Mouse (Mus musculus) duodenum, adult 2 months (tissue): ENCODE results near the gene Olfr1491. TPM values are rescaled to one million over a fixed set of nuclear protein-coding genes. Genes with fewer than 3 reads are reported as not detected.

Experiments used
- polyA plus RNA-seq: library from polyadenylated mRNA; depleted of rRNA; stranded (reverse); fragments of >200 nt; gene quantifications from 2 replicates; pipeline ENCODE4 v1.2.3, GENCODE M21; 2012; ENCODE audit warnings: low replicate concordance; rRNA removed

Gene Olfr1491
- not detected in 2 replicates for polyA plus RNA-seq

GRCm38 (mm10) chr19:13696968-13697367 lies at the start of gene Olfr1491:
Gene Olfr1491, plus strand, starts transcription at chr19:13697268.

GRCm38 (mm10) chr19:13650791-13651190 lies 46.3 kb upstream of the Olfr1491 start, which contains the start of gene Olfr1490:
Gene Olfr1490, plus strand, starts transcription at chr19:13651091.

GRCm38 (mm10) chr19:13722978-13723377 lies 25.9 kb downstream of the Olfr1491 start, which contains the start of gene Olfr1493-ps1:
Gene Olfr1493-ps1, plus strand, starts transcription at chr19:13723278.

GRCm38 (mm10) chr19:13739428-13739827 lies 42.4 kb downstream of the Olfr1491 start, which contains the start of gene Olfr1494:
Gene Olfr1494, plus strand, starts transcription at chr19:13739728.

Other genes starting within 250 kb of the Olfr1491 start
- not detected in 2 replicates for gene Olfr1472, start 241.2 kb upstream of the Olfr1491 start, polyA plus RNA-seq
- gene Olfr1474, start 227.7 kb upstream of the Olfr1491 start, polyA plus RNA-seq, result not detected in 2 replicates
- gene Olfr1475, start 217.1 kb upstream of the Olfr1491 start, polyA plus RNA-seq, result not detected in 2 replicates
- gene Olfr1477, start 196.7 kb upstream of the Olfr1491 start, polyA plus RNA-seq, result not detected in 2 replicates
- not detected in 2 replicates for gene Olfr1480, start 169.4 kb upstream of the Olfr1491 start, polyA plus RNA-seq
- not detected in 2 replicates for gene Olfr1484, start 113.8 kb upstream of the Olfr1491 start, polyA plus RNA-seq
- not detected in 2 replicates for gene Olfr1487, start 79.9 kb upstream of the Olfr1491 start, polyA plus RNA-seq
- not detected in 2 replicates for gene Olfr1489, start 65.6 kb upstream of the Olfr1491 start, polyA plus RNA-seq
- not detected in 2 replicates for gene Olfr1490, start 46.2 kb upstream of the Olfr1491 start, polyA plus RNA-seq
- not detected in 2 replicates for gene Olfr1493-ps1, start 26.0 kb downstream of the Olfr1491 start, polyA plus RNA-seq
- not detected in 2 replicates for gene Olfr1494, start 42.5 kb downstream of the Olfr1491 start, polyA plus RNA-seq
- not detected in 2 replicates for gene Olfr1495, start 67.3 kb downstream of the Olfr1491 start, polyA plus RNA-seq
- not detected in 2 replicates for gene Olfr1496, start 80.6 kb downstream of the Olfr1491 start, polyA plus RNA-seq
- not detected in 2 replicates for gene Olfr1497, start 100.9 kb downstream of the Olfr1491 start, polyA plus RNA-seq
- not detected in 2 replicates for gene Olfr1499, start 122.2 kb downstream of the Olfr1491 start, polyA plus RNA-seq
- gene Olfr1500, start 133.2 kb downstream of the Olfr1491 start, polyA plus RNA-seq, result not detected in 2 replicates
- gene Olfr1501, start 153.4 kb downstream of the Olfr1491 start, polyA plus RNA-seq, result not detected in 2 replicates
- not detected in 2 replicates for gene Olfr1502, start 164.5 kb downstream of the Olfr1491 start, polyA plus RNA-seq
- gene Olfr1504, start 200.7 kb downstream of the Olfr1491 start, polyA plus RNA-seq, result not detected in 2 replicates
- gene Olfr1505, start 216.3 kb downstream of the Olfr1491 start, polyA plus RNA-seq, result not detected in 2 replicates